Mouse (Mus musculus): ENCODE data around the gene Gstt1. TPM values are rescaled to one million over a fixed set of nuclear protein-coding genes. Genes with fewer than 3 reads are reported as not detected.
"Not testable (repeated sequence)": the region's sequence is repeated elsewhere in the genome, so short reads cannot be mapped to it uniquely, and the experiment has no call there.

Gstt1 gene
- total RNA-seq, 2 experiments from 2014 or later: 3.8 TPM

DNA sequence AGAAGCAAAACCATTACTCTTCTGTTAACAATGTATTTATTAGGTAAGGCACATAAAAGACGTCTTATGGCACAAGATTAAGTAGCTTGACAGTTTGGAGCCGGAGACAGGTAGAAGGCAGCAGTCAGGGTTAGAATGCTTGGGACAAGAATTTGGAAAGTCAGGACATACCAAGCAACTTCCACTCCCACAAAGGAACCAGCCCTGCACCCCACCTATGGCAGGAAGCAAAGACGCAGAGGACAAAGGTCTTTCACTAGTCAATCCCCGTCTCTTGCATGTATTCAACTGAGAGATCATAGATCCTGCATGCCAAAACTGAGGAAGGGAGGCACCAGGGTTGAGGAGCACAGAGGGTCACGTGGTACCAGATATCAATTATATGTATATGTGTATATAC lies 24.3 kb downstream of the Gstt1 start:
- intact Hi-C loops (cut with DNase I): loop anchor here (5.0 kb wide), 1 partner anchor 58 kb away; no protein-coding TSS in a partner anchor
- DNase-seq (ENCODE audit: extremely low spot score in 1 of 2, low spot score in 2 of 2): no peak

DNA sequence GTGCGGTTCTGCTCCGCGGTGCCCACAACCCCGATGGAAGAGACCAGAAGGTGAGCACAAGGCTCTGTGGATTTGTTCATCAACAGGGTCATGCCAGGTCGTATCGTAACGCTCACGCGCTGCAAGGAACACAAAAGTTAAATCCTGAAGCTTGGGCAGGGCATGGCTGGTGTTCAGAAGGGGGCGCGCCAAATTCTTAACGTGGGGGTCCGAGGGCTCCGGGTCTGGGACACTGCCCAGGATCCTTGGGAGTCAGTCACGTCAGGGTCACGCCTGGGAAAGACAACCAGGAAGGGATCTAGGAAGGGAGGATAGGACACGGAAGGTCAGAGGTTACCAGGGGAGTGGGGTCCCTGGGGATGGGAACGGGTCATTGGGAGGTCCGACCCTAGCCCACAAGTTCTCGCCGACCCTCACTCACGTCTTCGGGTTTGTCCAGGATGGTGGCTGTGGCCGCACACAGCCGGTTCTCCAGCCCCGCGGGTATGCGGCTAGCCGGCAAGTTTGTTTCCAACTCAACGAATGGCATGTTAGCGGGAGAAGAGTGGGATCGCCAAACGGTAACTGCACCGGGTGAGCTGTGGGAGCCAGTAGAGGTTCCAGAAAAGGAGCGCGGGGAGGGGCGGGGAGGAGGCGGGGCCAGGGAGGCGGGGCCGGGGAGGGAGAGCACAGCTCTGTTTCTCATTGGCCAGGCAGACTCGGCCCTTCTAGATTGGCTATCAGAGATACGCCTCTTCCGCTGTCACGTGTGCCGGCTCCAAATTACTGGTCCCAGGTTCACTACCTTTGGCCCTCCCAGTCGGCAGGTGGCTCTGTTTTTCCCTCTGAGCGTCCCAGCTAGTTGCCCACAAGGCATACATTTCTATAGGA lies 25.4 kb downstream of the Gstt1 start, which contains the start of gene Ddt:
TSS of gene Ddt (minus strand) at position 620 of the 870 bp plus-strand sequence.
- intact Hi-C loops (cut with DNase I): loop anchor here (5.0 kb wide), 1 partner anchor 59 kb away; no protein-coding TSS in a partner anchor
- DNase-seq (ENCODE audit: extremely low spot score in 1 of 2, low spot score in 2 of 2): peak; percentile 86 to 91

DNA sequence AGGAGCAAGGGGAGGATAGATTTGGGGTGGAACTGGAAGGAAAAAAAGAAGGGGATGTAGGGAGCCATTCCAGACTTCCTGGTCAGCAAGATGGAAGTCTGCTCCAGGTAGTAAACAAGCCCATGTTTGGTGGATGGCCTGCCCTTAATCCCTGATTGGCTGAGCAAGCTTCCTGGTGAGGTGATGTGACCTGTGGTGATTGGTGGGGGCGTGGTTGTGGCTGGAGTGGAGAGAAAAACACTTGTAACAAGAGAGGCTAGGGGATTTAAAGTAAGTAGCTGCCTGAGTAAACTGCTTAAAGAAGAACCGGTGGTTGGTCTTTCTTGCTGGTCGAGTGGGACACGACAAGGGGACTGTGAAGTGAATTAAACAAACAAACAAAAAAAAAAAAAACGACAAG lies 30.6 kb downstream of the Gstt1 start:
- intact Hi-C loops (cut with DNase I); DNase-seq (ENCODE audit: extremely low spot score in 1 of 2, low spot score in 2 of 2): not testable (repeated sequence)

- intact Hi-C loops (cut with DNase I): no loop called here
- no peak for DNase-seq (ENCODE audit: extremely low spot score in 1 of 2, low spot score in 2 of 2)
Measured at GRCm38 (mm10) chr10:75766856-75767255, 31.5 kb downstream of the Gstt1 start.

- intact Hi-C loops (cut with DNase I): no loop called here
- DNase-seq (ENCODE audit: extremely low spot score in 1 of 2, low spot score in 2 of 2): peak in 1 of 2 experiments; percentile 70
Measured at GRCm38 (mm10) chr10:75764519-75765473, 33.6 kb downstream of the Gstt1 start.

DNA sequence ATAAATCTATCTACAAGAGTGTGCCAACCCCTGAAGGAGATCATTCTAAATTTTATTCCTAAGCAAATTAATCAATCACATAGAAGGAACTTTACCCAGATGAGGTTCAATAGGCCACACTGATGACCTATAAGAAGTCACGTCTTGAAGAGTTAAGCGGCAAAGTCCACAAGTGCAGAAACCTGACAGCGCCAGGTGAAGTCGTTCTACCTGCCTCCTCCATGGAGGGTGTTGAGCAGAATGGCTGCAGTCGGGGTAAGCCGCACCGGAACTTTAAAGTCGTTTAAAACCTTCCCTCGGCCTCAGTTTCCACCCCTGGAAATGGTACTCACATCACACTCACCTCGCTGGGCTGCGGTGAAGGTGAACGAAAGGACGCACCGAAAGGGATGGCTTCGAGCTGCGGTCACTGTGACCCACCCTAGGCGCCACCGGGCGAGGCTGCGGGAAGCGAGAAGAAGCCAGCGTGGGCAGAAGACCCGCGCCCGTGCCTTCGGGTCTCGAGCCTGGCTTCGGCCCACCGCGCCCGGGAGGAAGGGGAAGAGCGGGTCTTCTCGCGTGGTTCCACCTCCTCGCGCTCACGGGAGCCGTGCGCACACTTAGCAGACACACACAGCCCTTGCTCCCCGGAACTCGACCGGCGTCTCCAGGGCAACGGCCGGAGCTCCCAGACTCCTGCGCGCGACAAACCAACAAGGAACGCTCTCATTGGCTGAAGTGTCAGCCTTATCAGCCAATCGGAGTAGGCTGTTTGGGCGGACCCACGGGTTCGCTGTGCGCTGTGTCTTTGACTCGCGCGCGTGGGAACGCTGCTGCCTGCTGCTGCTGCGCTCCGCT lies 34.5 kb downstream of the Gstt1 start, which contains the start of gene Cabin1:
TSS of gene Cabin1 (minus strand) at position 660 of the 837 bp plus-strand sequence.
- DNase-seq (ENCODE audit: extremely low spot score in 1 of 2, low spot score in 2 of 2): peak; percentile 98
- intact Hi-C loops (cut with DNase I): no loop called here

GRCm38 (mm10) chr10:75762413-75762812 lies 36.0 kb downstream of the Gstt1 start:
- intact Hi-C loops (cut with DNase I): no loop called here
- DNase-seq (ENCODE audit: extremely low spot score in 1 of 2, low spot score in 2 of 2): no peak

DNA sequence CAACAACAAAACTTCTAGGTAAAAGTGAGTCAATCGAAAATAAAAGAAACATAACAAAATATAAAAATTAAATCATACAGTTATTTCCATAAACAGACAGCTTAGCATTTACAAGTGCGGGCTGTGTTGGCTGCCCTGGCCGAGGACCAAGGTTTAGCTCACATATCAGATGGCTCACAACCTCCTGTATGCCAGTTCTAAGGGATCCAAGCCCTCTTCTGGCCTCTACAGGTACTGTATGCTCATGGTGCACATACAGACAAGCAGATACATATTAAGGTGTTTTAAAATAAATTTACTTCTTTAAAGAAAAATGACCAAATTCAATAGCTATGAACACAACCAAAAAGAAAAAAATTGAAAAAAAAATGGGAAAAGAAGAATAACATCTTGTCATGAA lies 38.1 kb downstream of the Gstt1 start:
- no peak for DNase-seq (ENCODE audit: extremely low spot score in 1 of 2, low spot score in 2 of 2)
- intact Hi-C loops (cut with DNase I): no loop called here

GRCm38 (mm10) chr10:75756719-75757118 lies 41.7 kb downstream of the Gstt1 start:
- no peak for DNase-seq (ENCODE audit: extremely low spot score in 1 of 2, low spot score in 2 of 2)
- intact Hi-C loops (cut with DNase I): no loop called here

DNA sequence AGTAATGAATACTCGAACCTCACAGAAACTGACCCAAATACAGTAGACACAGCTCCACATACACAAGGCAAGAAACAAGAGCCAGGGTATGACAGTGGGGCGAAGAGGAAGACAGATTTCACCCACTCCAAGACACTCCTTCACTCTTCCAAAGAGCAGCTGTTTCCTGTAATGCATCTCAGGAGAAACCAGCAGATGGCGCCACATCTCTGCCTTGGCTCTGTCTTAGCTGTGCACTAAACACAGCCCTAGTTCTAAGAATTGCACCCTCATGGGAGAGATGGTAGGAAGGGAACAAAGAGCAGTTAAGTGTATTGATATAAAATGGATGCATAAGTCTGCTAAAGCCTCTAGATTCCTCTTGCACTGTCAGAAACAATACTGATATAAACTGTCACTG lies 54.4 kb downstream of the Gstt1 start:
- peak; percentile 86 to 88 for DNase-seq (ENCODE audit: extremely low spot score in 1 of 2, low spot score in 2 of 2)
- intact Hi-C loops (cut with DNase I): loop anchor here (2.0 to 10.0 kb wide), 2 partner anchors 109 to 211 kb away; partner anchors contain the start of gene Gm5134

DNA sequence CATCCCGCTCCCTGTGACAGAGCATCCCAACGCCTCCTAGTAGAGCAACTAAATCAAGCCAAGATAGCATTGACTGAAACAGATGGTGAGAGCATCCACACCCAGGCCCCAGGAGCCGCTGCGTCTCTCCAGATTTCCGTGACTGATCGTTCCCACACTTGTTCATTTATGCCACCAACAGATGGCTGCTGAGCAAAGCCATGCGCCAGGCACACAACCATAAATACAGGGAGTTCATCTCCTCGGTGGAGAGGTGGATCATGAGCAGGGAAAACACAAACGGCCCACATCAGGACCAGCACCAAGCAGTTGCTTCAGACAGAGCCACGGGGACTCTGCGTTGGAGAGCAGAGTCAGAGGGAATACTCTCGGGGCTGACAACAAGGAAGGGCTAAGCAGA lies 55.0 kb downstream of the Gstt1 start:
- peak in 1 of 2 experiments; percentile 63 for DNase-seq (ENCODE audit: extremely low spot score in 1 of 2, low spot score in 2 of 2)
- intact Hi-C loops (cut with DNase I): loop anchor here (10.0 kb wide), 1 partner anchor 211 kb away; the partner anchor contains the start of gene Gm5134

DNA sequence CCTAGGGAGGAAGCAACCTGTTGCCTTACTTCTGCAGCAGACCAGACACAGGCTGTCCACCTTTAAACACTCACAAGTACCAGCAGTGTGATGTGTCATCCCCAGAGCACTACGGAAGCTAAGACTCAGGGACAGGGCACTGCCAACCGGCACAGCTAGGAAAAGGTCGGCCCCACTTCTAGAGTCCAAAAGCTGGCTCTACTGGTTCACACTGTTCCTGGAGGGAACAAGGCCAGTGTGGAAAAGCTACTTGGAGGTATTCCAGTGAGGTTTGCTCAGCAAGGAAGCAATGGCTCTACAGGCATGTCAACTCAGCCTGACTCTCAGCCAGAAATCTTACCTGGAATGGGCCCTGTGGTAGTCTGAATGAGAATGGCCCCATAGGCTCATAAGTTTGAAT lies 57.5 kb downstream of the Gstt1 start:
- no peak for DNase-seq (ENCODE audit: extremely low spot score in 1 of 2, low spot score in 2 of 2)
- intact Hi-C loops (cut with DNase I): loop anchor here (10.0 kb wide), 1 partner anchor 214 kb away; the partner anchor contains the start of gene Gm5134

Other genes starting within 250 kb of the Gstt1 start
- 10 to 100 TPM; 21.3 to 27.5 TPM for gene Lrrc75b, start 238.3 kb downstream of the Gstt1 start, total RNA-seq (2021)
- 1 to 10 TPM; 1.5 to 4.1 TPM for gene Ggt1, start 237.0 kb downstream of the Gstt1 start, total RNA-seq (2021)
- gene Ggt5, start 209.2 kb downstream of the Gstt1 start, total RNA-seq (2021): 1 to 10 TPM; 2.6 to 3.3 TPM
- 1 to 10 TPM; 3.5 to 3.8 TPM for gene Susd2, start 154.6 kb downstream of the Gstt1 start, total RNA-seq (2021)
- gene Cabin1, start 34.2 kb downstream of the Gstt1 start, total RNA-seq (2021): 10 to 100 TPM; 83.7 to 84.3 TPM
- gene Ddt, start 25.2 kb downstream of the Gstt1 start, total RNA-seq (2021): 10 to 100 TPM; 34.4 to 39.3 TPM
- not detected for gene Gm20441, start 17.6 kb downstream of the Gstt1 start, total RNA-seq (2021)
- gene Gstt3, start 17.2 kb downstream of the Gstt1 start, total RNA-seq (2021): under 1 TPM; 0.61 to 0.71 TPM
- not detected for gene Gstt4, start 24.0 kb upstream of the Gstt1 start, total RNA-seq (2021)
- gene Gstt2, start 38.8 kb upstream of the Gstt1 start, total RNA-seq (2021): 1 to 10 TPM; 3.5 to 4.6 TPM
- 100 to 1,000 TPM; 771 to 828 TPM for gene Mif, start 61.7 kb upstream of the Gstt1 start, total RNA-seq (2021)
- 1 to 10 TPM; 1.5 to 3.0 TPM for gene Derl3, start 94.8 kb upstream of the Gstt1 start, total RNA-seq (2021)
- 10 to 100 TPM; 92.6 to 100.0 TPM for gene Smarcb1, start 123.0 kb upstream of the Gstt1 start, total RNA-seq (2021)
- gene Chchd10, start 134.5 kb upstream of the Gstt1 start, total RNA-seq (2021): 100 to 1,000 TPM; 155 to 181 TPM
- 1 to 10 TPM; 2.5 to 2.6 TPM for gene Mmp11, start 137.9 kb upstream of the Gstt1 start, total RNA-seq (2021)
- under 1 TPM in 1 of 2 experiments, not detected in 1; 0.49 TPM for gene Gm867, start 142.1 kb upstream of the Gstt1 start, total RNA-seq (2021)
- not detected for gene Vpreb3, start 144.5 kb upstream of the Gstt1 start, total RNA-seq (2021)
- under 1 TPM in 1 of 2 experiments, not detected in 1; 0.16 TPM for gene Gm5134, start 155.9 kb upstream of the Gstt1 start, total RNA-seq (2021)
- gene Zfp280b, start 234.1 kb upstream of the Gstt1 start, total RNA-seq (2021): 1 to 10 TPM; 7.9 to 9.2 TPM

Measured in left cerebral cortex, postnatal 10 days (tissue).